Mouse (Mus musculus) embryonic facial prominence, embryonic 10.5 days (tissue): Measurements from ENCODE around the gene Nhsl2. TPM values are rescaled to one million over a fixed set of nuclear protein-coding genes. Genes with fewer than 3 reads are reported as not detected.
"Not testable (repeated sequence)": the region's sequence is repeated elsewhere in the genome, so short reads cannot be mapped to it uniquely, and the experiment has no call there.

Source experiments
- DNase-seq: peaks from one replicate; pipeline ENCODE4 v3.0.0-alpha.2; 2017; ENCODE audit warnings: low spot score
- H3K27ac ChIP-seq: fragments of 300-500 bp; sonication (generic); replicated peaks from 2 replicates; pipeline ENCODE4 v1.5.1; 2016; ENCODE audit warnings: mild to moderate bottlenecking
- H3K27me3 ChIP-seq: fragments of 300-500 bp; sonication (generic); replicated peaks from 2 replicates; pipeline ENCODE4 v1.6.1; 2016; ENCODE audit warnings: low read depth, mild to moderate bottlenecking; ENCODE audit not compliant: poor library complexity, severe bottlenecking
- H3K36me3 ChIP-seq: fragments of 300-500 bp; sonication (generic); replicated peaks from 2 replicates; pipeline ENCODE4 v1.6.1; 2016; ENCODE audit warnings: mild to moderate bottlenecking, moderate library complexity
- H3K4me1 ChIP-seq: fragments of 300-500 bp; sonication (generic); 2 replicates; pipeline ENCODE4 v1.6.1; 2016
- H3K4me3 ChIP-seq: fragments of 300-500 bp; sonication (generic); 2 replicates; pipeline ENCODE4 v1.5.1; 2016; ENCODE audit warnings: mild to moderate bottlenecking, moderate library complexity
- H3K9me3 ChIP-seq: fragments of 300-500 bp; sonication (generic); 2 replicates; pipeline ENCODE4 v1.6.1; 2016; ENCODE audit warnings: mild to moderate bottlenecking
- WGBS: fragments of 180-500 bp; shearing (Covaris S2); methylation state at CpG from one replicate; pipeline ENCODE4 v1.1.7; 2016; 5-methylcytosine and 5-hydroxymethylcytosine counted together
- polyA plus RNA-seq: library from polyadenylated mRNA; unstranded; fragments of >200 nt; fragmentation: Nextera tagmentation; extraction: Ambion mirVana; gene quantifications from 2 replicates; pipeline ENCODE4 v1.2.1, GENCODE M21; 2016

The Nhsl2 gene
- polyA plus RNA-seq, 1 experiment from 2014 or later, result 27.5 TPM

DNA sequence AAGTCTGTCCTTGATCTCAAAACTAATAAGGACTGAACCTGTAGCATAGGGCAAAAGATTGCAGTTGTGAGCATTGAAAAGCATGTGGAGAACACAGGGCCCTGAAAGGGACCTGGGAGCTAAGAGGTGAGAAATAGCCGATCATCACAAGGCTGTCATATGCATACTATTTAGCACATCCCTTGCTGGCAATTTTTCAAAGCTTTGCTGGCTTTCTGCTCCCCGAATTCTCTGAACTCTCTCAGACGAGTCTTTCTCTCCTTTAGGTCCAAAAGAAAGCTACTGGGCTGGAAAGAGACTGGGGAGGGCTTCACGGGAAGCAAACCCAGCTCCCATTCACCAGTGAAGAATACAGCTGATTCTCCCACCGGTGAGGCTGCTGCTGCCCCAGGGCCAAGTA is 233.2 kb downstream of the Nhsl2 start:
- 47% methylated on average over 5 of the region's 5 CpGs for WGBS
- peaks cover 35% of the 10 kb centered on the region for H3K36me3 ChIP-seq
- peak overlapping the region; percentile 80 for H3K27ac ChIP-seq
- DNase-seq, result no peak
- no peak overlapping the region for H3K4me3 ChIP-seq
- no peaks in the 10 kb centered on the region for H3K9me3 ChIP-seq
- H3K27me3 ChIP-seq, result peaks cover 98% of the 10 kb centered on the region
- peaks cover 19% of the 10 kb centered on the region for H3K4me1 ChIP-seq

DNA sequence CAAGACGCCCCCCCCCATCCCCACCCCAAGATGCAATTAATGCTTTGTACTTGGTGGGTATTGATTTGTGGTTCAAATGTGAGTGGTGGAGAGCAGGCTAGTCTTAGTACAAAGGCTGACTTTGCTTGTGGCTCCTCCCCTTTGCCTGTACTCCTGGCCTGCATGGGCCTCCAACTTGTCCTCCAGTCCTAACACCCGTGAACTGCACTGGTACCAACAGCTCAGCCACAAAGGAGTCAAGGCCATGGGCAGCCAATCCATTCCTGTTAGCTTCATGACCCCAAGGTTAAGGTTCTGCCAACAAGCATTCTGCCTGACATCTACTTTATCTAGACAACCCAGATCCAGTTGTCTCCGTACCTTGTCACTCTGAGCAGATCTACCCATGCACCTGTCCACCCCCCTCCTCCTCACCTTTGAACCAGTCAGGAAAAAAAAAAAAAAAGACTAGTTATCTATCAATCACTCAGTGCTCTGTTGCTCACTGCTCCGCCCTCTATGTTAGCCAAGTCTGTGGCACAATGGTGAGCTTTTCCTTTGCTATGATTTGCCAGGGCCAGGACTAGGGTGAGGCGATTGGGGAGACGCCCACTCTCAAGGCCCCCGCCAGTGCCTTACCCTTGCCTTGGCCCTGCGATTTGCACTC is 236.7 kb downstream of the Nhsl2 start:
- peaks cover 6% of the 10 kb centered on the region for H3K36me3 ChIP-seq
- H3K27me3 ChIP-seq, result peaks cover 88% of the 10 kb centered on the region
- DNase-seq, result no peak
- peaks cover 18% of the 10 kb centered on the region for H3K4me1 ChIP-seq
- H3K9me3 ChIP-seq, result no peaks in the 10 kb centered on the region
- H3K4me3 ChIP-seq, result no peak overlapping the region
- WGBS, result 87% methylated on average over 8 of the region's 8 CpGs
- H3K27ac ChIP-seq, result no peak overlapping the region

DNA sequence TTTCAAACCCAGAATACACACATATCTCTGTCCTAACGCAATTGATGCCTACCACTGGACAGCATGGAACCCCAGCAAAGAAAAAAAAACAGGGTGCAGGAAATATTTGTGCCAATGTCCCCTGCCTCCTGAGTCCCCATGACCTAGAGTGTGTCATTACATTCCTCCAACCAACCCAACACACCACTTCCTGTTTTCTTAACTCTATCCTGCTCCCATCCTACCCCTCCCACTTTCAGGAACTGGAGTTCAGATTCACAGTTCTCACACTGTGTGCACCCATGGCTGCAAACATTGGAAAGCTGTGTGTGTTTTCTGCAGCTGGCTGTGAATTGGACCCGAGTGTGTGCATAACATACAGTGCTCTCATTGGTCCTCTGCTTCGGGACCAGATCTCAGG is 241.4 kb downstream of the Nhsl2 start:
- Histone ChIP-seq H3K27ac (no peak overlapping the region), H3K4me1 (no peaks in the 10 kb centered on the region), H3K27me3 (peaks cover 83% of the 10 kb centered on the region), H3K4me3 (no peak overlapping the region), H3K9me3 (no peaks in the 10 kb centered on the region), H3K36me3 (no peaks in the 10 kb centered on the region)
- DNase-seq, result no peak
- WGBS, result 69% methylated on average over 3 of the region's 3 CpGs

DNA sequence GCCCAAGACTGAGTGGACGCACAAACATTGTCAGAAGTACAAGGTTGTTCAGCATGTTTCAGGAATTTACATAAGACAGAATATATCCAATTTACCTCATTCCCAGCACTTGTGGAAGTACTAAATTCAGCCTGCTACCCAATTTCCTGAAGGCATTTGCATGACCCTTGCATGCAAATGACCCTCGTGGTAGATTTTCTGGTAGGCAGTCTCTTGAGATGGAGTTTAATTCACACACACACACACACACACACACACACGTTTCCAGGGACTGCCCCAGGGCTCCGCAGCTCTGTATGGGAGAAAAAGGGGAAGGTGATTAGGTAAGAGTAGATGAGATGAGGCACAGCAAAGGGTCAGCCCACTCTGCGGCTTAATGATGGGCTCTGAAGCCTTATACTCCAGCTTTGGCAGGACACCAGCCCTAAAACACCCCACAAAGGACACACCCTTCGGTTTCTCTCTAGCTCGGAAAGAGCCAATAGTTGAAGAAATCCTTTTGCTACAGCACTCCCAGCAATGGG is 245.3 kb downstream of the Nhsl2 start:
- WGBS, result 81% methylated on average over 7 of the region's 7 CpGs
- Histone ChIP-seq H3K4me1 (no peaks in the 10 kb centered on the region), H3K27me3 (peaks cover 73% of the 10 kb centered on the region)

DNA sequence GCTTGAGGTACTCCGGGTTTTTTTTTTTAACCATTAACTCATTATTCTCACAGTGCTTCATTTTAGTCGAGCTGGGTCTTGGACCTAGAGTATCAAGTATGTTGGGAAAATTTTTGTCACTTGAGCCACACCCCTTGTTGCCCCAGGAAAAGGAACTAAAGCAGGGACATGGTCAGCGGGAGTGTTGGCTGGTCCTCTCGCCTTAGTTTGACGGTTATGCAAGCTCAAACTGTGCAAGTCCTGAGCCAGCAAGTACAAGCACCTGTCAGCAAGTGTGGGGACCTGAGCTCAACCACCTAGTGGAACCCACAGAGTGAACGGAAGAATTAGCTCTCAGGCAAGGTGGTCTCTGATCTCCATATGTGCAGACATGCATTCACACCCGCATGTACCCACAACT is 252.7 kb downstream of the Nhsl2 start:
- Histone ChIP-seq H3K27ac (no peak overlapping the region), H3K9me3 (no peaks in the 10 kb centered on the region), H3K4me1 (no peaks in the 10 kb centered on the region), H3K36me3 (no peaks in the 10 kb centered on the region), H3K4me3 (no peak overlapping the region), H3K27me3 (peaks cover 56% of the 10 kb centered on the region)
- DNase-seq, result no peak
- 57% methylated on average over 7 of the region's 7 CpGs for WGBS

More for the DNA sequence above, 245.3 kb downstream of the Nhsl2 start:
- no peak for DNase-seq
- Histone ChIP-seq H3K27ac (no peak overlapping the region), H3K36me3 (no peaks in the 10 kb centered on the region), H3K4me3 (no peak overlapping the region), H3K9me3 (no peaks in the 10 kb centered on the region)

DNA sequence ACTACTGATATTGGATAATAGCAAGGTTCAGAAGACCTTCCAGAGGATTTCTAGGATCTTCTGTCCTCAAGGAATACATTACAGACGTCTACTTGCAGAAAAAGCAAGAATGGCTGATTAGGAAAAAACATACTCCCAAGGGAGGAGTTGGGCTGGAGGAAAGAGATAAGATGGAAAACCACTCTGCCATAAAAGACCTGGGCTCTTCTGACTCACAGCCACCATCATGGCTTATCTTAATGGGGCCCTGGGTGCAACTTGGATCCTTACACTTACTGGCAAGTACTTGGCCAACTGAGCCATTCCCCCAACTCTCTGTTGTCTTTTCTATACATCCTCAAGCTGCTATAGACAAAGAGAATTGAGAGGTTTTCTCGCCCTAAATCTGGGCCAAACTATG is 254.6 kb downstream of the Nhsl2 start:
- not testable (repeated sequence) for H3K4me3 ChIP-seq, H3K27ac ChIP-seq, DNase-seq, H3K36me3 ChIP-seq, H3K4me1 ChIP-seq, H3K9me3 ChIP-seq
- peaks cover 65% of the 10 kb centered on the region for H3K27me3 ChIP-seq
- 62% methylated on average over 2 of the region's 2 CpGs for WGBS

DNA sequence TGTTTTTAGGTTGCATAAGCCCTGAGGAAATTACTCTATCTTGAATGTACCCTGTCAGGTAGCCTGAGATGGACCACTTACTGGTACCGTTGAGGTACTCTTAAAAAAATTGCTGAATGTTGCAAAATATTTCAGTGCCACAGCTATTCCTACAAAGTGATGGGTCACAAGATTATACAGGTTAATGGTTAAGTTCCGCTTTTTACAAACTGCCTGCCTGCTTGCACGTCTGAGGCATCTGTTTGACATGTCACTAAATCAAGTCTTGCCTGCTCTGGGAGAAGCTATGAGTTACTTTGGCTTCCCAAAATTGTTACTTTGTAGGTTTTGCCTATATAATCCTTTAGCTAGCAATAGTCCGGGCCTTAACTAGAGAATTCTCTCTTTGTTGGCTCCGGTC is 260.2 kb downstream of the Nhsl2 start:
- DNase-seq, H3K4me1 ChIP-seq, H3K36me3 ChIP-seq, H3K27ac ChIP-seq, H3K9me3 ChIP-seq, H3K4me3 ChIP-seq: not testable (repeated sequence)
- H3K27me3 ChIP-seq, result peaks cover 58% of the 10 kb centered on the region
- 85% methylated on average over 5 of the region's 5 CpGs for WGBS

DNA sequence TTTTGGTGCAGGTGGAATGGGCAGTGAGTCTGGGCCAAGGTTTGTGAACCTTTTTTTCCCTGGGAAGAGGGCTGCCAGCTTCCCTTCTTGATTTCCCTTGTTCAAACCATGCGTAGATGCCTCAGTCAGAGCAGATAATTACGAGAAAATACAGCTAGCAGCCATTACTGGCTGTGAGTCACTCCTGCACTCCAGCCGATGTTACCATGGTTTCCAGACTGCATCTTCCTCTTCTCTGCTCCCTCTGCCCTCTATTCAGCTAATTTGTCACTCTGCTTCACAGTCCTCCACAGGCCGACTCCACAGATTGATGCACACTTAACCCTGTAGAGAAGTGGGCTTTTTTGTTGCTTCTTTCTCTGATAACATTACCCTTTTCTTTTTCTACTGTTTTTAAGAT is 266.5 kb downstream of the Nhsl2 start:
- DNase-seq, result no peak
- H3K27me3 ChIP-seq, result peaks cover 82% of the 10 kb centered on the region
- 50% methylated on average over 4 of the region's 4 CpGs for WGBS

DNA sequence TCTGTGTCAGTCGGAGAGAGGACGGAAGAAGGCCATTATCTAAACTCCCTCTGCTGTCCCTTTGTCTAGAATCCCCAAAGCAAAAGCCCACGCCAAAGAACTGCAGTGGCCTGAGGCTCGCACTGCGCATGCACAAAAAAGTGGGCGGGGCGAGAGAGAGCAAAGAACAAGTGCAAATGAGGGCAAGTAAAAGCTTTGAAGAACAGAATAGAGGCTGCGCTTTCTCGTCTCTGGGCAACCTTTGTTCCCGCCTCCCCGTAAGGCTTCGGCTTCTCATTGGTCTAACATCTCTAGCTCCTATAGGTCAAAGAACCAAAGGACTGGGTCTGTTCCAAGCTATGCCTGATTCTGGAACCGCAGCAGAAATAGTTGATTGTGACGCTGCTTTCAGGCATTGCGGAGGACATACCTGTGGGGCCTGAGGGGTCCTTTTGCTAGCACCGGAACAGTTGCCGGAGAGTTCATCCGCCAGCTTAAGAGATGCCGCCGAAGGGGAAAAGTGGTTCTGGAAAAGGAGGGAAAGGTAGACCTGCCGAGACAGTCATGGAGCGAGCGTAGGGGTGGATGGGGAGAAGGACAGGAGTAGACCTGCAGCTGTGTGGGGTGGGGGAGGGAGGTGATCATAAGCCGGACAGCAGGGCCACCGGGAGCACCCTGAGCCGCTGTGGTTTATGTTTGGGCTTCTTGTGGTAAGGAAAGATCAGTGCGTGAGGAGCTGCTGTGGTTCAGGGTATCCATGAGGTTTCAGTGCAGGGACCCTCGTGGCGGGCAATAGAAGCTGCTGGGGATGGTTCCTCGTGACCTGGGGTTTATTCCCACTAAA is 270.1 kb downstream of the Nhsl2 start, which contains the start of gene Pin4:
Gene Pin4, plus strand, starts transcription at position 406 of the 823 bp plus-strand sequence.
- H3K36me3 ChIP-seq, result peaks cover 29% of the 10 kb centered on the region
- peak within 1 kb of the TSS; percentile 76 for H3K27ac ChIP-seq
- peaks cover 5% of the 10 kb centered on the region; the same call in 1 of the 2 replicates for H3K4me1 ChIP-seq
- H3K4me3 ChIP-seq, result peak within 1 kb of the TSS; percentile 72
- WGBS, result 14% methylated on average over 30 of the region's 30 CpGs
- peaks cover 56% of the 10 kb centered on the region for H3K27me3 ChIP-seq
- peak; percentile 93 for DNase-seq
- no peaks in the 10 kb centered on the region for H3K9me3 ChIP-seq

More for the DNA sequence above, 266.5 kb downstream of the Nhsl2 start:
- H3K9me3 ChIP-seq, result no peaks in the 10 kb centered on the region
- H3K4me1 ChIP-seq, result peaks cover 5% of the 10 kb centered on the region; the same call in 1 of the 2 replicates
- no peak overlapping the region for H3K4me3 ChIP-seq
- H3K36me3 ChIP-seq, result no peaks in the 10 kb centered on the region
- no peak overlapping the region for H3K27ac ChIP-seq

DNA sequence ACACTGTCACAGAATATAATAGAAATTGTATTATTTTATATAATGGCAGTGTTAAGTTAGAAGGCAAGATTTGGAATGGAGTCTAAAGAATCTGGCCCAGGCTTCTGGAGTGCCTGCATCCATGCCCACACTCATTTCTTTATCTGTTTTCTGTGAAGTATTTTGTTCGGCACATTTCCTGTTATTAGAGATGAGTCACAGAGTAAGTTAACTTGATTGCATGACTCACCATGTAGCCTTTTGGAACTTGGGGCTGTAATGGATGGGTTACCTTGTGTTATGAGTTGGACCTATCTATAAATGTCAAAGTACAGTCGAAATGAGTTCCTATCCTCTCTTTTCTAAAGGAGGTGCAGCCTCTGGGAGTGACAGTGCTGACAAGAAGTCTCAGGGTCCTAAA is 272.1 kb downstream of the Nhsl2 start:
- H3K9me3 ChIP-seq, result no peaks in the 10 kb centered on the region
- no peak overlapping the region for H3K27ac ChIP-seq
- peaks cover 5% of the 10 kb centered on the region; the same call in 1 of the 2 replicates for H3K4me1 ChIP-seq
- 86% methylated on average over 2 of the region's 2 CpGs for WGBS
- no peak for DNase-seq
- no peak overlapping the region for H3K4me3 ChIP-seq
- peaks cover 43% of the 10 kb centered on the region for H3K27me3 ChIP-seq
- peaks cover 48% of the 10 kb centered on the region for H3K36me3 ChIP-seq

DNA sequence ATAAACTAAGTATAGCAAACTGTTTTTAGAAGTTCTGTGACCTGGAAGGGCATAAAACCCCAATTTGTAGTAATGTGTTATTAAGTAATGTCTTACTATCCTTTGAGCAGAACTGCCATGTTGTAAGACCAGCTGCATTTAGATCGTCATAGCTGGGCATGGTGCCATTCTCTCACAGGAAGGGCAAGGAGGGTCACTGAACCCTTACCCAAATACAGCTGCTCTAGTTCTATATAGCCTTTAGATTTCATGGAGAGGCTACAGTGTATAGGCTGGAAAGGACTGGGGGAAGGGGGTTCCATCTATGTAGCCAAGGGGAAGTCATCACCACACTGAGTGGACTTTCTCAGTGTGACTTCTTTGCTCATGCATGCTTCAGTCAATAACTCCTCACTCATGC is 292.0 kb downstream of the Nhsl2 start:
- no peak for DNase-seq
- Histone ChIP-seq H3K36me3 (peaks cover 47% of the 10 kb centered on the region), H3K4me3 (no peak overlapping the region), H3K27me3 (peaks cover 49% of the 10 kb centered on the region), H3K27ac (no peak overlapping the region), H3K4me1 (no peaks in the 10 kb centered on the region), H3K9me3 (no peaks in the 10 kb centered on the region)
- WGBS, result 83% methylated on average over 1 of the region's 1 CpGs
